Mouse (Mus musculus): ENCODE data around the gene Tbcc. TPM values are rescaled to one million over a fixed set of nuclear protein-coding genes. Genes with fewer than 3 reads are reported as not detected.

The Tbcc gene
- polyA plus RNA-seq, 1 experiment, result 25.6 TPM

GRCm38 (mm10) chr17:46864566-46865195, 25.8 kb upstream of the Tbcc start:
- Histone ChIP-seq H3K27ac (ENCODE audit: insufficient read depth, low read length) (no peak overlapping the region), H3K4me3 (ENCODE audit: insufficient read depth, low read length) (no peak overlapping the region), H3K4me1 (ENCODE audit: control insufficient read depth, insufficient read depth, low read length) (0 out of 2 replicates have a peak, but pooled peaks cover 4% of the 10 kb centered on the region)
- TF ChIP-seq POLR2A (IDR thresholded peaks at IDR 0.05; ENCODE audit: extremely low read depth, insufficient read depth, low read length) (no peak), CTCF (IDR thresholded peaks at IDR 0.05; ENCODE audit: extremely low read depth, insufficient read depth, low read length) (no peak)

GRCm38 (mm10) chr17:46866836-46867235, 23.6 kb upstream of the Tbcc start:
- TF ChIP-seq CTCF (IDR thresholded peaks at IDR 0.05; ENCODE audit: extremely low read depth, insufficient read depth, low read length), result no peak
- no peak for TF ChIP-seq POLR2A (IDR thresholded peaks at IDR 0.05; ENCODE audit: extremely low read depth, insufficient read depth, low read length)
- Histone ChIP-seq H3K4me3 (ENCODE audit: insufficient read depth, low read length) (no peak overlapping the region), H3K27ac (ENCODE audit: insufficient read depth, low read length) (no peak overlapping the region), H3K4me1 (ENCODE audit: control insufficient read depth, insufficient read depth, low read length) (0 out of 2 replicates have a peak, but pooled peaks cover 4% of the 10 kb centered on the region)

GRCm38 (mm10) chr17:46870204-46870798, 20.2 kb upstream of the Tbcc start:
- H3K4me1 ChIP-seq (ENCODE audit: control insufficient read depth, insufficient read depth, low read length), result peaks cover 5% of the 10 kb centered on the region
- TF ChIP-seq CTCF (IDR thresholded peaks at IDR 0.05; ENCODE audit: extremely low read depth, insufficient read depth, low read length) (no peak), POLR2A (IDR thresholded peaks at IDR 0.05; ENCODE audit: extremely low read depth, insufficient read depth, low read length) (no peak)
- H3K27ac ChIP-seq (ENCODE audit: insufficient read depth, low read length), result no peak overlapping the region
- H3K4me3 ChIP-seq (ENCODE audit: insufficient read depth, low read length), result no peak overlapping the region

- no peak overlapping the region for H3K27ac ChIP-seq (ENCODE audit: insufficient read depth, low read length)
- no peak overlapping the region for H3K4me3 ChIP-seq (ENCODE audit: insufficient read depth, low read length)
- H3K4me1 ChIP-seq (ENCODE audit: control insufficient read depth, insufficient read depth, low read length), result peaks cover 3% of the 10 kb centered on the region
- no peak for TF ChIP-seq CTCF (IDR thresholded peaks at IDR 0.05; ENCODE audit: extremely low read depth, insufficient read depth, low read length)
- no peak for TF ChIP-seq POLR2A (IDR thresholded peaks at IDR 0.05; ENCODE audit: extremely low read depth, insufficient read depth, low read length)
Observed at GRCm38 (mm10) chr17:46870913-46871312, 19.6 kb upstream of the Tbcc start.

- H3K27ac ChIP-seq (ENCODE audit: insufficient read depth, low read length), result no peak overlapping the region
- peaks cover 3% of the 10 kb centered on the region for H3K4me1 ChIP-seq (ENCODE audit: control insufficient read depth, insufficient read depth, low read length)
- H3K4me3 ChIP-seq (ENCODE audit: insufficient read depth, low read length), result no peak overlapping the region
- TF ChIP-seq CTCF (IDR thresholded peaks at IDR 0.05; ENCODE audit: extremely low read depth, insufficient read depth, low read length), result no peak
- no peak for TF ChIP-seq POLR2A (IDR thresholded peaks at IDR 0.05; ENCODE audit: extremely low read depth, insufficient read depth, low read length)
Observed at GRCm38 (mm10) chr17:46872806-46873205, 17.7 kb upstream of the Tbcc start.

- peaks cover 3% of the 10 kb centered on the region for H3K4me1 ChIP-seq (ENCODE audit: control insufficient read depth, insufficient read depth, low read length)
- TF ChIP-seq POLR2A (IDR thresholded peaks at IDR 0.05; ENCODE audit: extremely low read depth, insufficient read depth, low read length), result no peak
- no peak for TF ChIP-seq CTCF (IDR thresholded peaks at IDR 0.05; ENCODE audit: extremely low read depth, insufficient read depth, low read length)
- no peak overlapping the region for H3K27ac ChIP-seq (ENCODE audit: insufficient read depth, low read length)
- no peak overlapping the region for H3K4me3 ChIP-seq (ENCODE audit: insufficient read depth, low read length)
Observed at GRCm38 (mm10) chr17:46874133-46874532, 16.4 kb upstream of the Tbcc start.

GRCm38 (mm10) chr17:46875626-46876025, 14.9 kb upstream of the Tbcc start:
- Histone ChIP-seq H3K4me1 (ENCODE audit: control insufficient read depth, insufficient read depth, low read length) (peaks cover 3% of the 10 kb centered on the region), H3K27ac (ENCODE audit: insufficient read depth, low read length) (no peak overlapping the region), H3K4me3 (ENCODE audit: insufficient read depth, low read length) (no peak overlapping the region)
- TF ChIP-seq POLR2A (IDR thresholded peaks at IDR 0.05; ENCODE audit: extremely low read depth, insufficient read depth, low read length), result no peak
- TF ChIP-seq CTCF (IDR thresholded peaks at IDR 0.05; ENCODE audit: extremely low read depth, insufficient read depth, low read length), result no peak

GRCm38 (mm10) chr17:46876371-46876950, 14.0 kb upstream of the Tbcc start:
- peaks cover 3% of the 10 kb centered on the region for H3K4me1 ChIP-seq (ENCODE audit: control insufficient read depth, insufficient read depth, low read length)
- no peak overlapping the region for H3K27ac ChIP-seq (ENCODE audit: insufficient read depth, low read length)
- H3K4me3 ChIP-seq (ENCODE audit: insufficient read depth, low read length), result no peak overlapping the region
- TF ChIP-seq POLR2A (IDR thresholded peaks at IDR 0.05; ENCODE audit: extremely low read depth, insufficient read depth, low read length) (no peak), CTCF (IDR thresholded peaks at IDR 0.05; ENCODE audit: extremely low read depth, insufficient read depth, low read length) (no peak)

- no peak for TF ChIP-seq CTCF (IDR thresholded peaks at IDR 0.05; ENCODE audit: extremely low read depth, insufficient read depth, low read length)
- no peak for TF ChIP-seq POLR2A (IDR thresholded peaks at IDR 0.05; ENCODE audit: extremely low read depth, insufficient read depth, low read length)
- H3K4me3 ChIP-seq (ENCODE audit: insufficient read depth, low read length), result no peak overlapping the region
- H3K27ac ChIP-seq (ENCODE audit: insufficient read depth, low read length), result no peak overlapping the region
- H3K4me1 ChIP-seq (ENCODE audit: control insufficient read depth, insufficient read depth, low read length), result peaks cover 3% of the 10 kb centered on the region
Observed at GRCm38 (mm10) chr17:46877061-46877460, 13.4 kb upstream of the Tbcc start.

- TF ChIP-seq CTCF (IDR thresholded peaks at IDR 0.05; ENCODE audit: extremely low read depth, insufficient read depth, low read length), result no peak
- no peak for TF ChIP-seq POLR2A (IDR thresholded peaks at IDR 0.05; ENCODE audit: extremely low read depth, insufficient read depth, low read length)
- H3K4me3 ChIP-seq (ENCODE audit: insufficient read depth, low read length), result no peak overlapping the region
- no peaks in the 10 kb centered on the region for H3K4me1 ChIP-seq (ENCODE audit: control insufficient read depth, insufficient read depth, low read length)
- no peak overlapping the region for H3K27ac ChIP-seq (ENCODE audit: insufficient read depth, low read length)
Observed at GRCm38 (mm10) chr17:46879841-46880311, 10.6 kb upstream of the Tbcc start.

Measured in cortical plate, adult 2 months (tissue).